Mouse (Mus musculus): ENCODE measurements around the gene Prkcz.

The Prkcz gene

DNA sequence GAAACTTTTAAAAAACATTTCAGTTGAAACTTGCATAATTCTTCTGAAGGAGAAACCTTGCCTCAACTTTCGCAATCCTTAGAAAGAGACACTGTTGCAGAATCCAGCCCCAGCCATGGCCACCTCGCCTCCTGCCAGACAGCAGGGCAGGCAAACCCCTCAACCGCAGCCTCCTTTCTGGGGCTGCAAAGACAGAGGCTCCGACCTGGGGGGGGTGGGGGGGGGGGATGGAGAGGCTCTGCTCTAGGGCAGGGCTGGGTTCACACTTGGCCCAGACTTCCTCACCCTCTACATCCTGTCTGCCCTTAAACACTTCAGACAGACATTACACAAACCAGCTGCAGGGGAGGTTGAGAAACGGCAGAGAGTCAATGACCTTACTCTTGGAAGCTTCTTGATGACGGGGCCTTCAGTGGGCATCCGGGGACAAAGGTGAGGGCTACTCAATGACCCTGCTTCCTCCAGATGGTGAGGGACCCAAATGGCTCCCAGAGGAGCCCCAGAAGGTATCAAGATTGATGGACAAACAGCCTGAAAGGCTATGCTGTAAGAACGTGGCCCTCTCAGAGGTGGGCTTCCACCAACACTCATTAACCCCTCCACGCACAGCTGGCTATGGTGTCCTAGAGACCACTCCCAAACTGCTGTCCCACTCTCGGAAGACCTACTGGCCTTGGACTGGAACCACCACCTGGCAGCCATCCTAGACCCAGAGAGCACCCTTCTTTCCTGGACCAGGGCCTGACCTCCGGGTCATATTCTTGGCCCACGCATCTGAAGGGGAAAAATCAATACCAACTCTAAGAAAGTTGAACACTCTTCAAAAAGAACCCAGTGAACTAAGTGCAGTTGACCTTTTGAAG is 143.7 kb downstream of the Prkcz start:
- DNase-seq, result peak; percentile 59

DNA sequence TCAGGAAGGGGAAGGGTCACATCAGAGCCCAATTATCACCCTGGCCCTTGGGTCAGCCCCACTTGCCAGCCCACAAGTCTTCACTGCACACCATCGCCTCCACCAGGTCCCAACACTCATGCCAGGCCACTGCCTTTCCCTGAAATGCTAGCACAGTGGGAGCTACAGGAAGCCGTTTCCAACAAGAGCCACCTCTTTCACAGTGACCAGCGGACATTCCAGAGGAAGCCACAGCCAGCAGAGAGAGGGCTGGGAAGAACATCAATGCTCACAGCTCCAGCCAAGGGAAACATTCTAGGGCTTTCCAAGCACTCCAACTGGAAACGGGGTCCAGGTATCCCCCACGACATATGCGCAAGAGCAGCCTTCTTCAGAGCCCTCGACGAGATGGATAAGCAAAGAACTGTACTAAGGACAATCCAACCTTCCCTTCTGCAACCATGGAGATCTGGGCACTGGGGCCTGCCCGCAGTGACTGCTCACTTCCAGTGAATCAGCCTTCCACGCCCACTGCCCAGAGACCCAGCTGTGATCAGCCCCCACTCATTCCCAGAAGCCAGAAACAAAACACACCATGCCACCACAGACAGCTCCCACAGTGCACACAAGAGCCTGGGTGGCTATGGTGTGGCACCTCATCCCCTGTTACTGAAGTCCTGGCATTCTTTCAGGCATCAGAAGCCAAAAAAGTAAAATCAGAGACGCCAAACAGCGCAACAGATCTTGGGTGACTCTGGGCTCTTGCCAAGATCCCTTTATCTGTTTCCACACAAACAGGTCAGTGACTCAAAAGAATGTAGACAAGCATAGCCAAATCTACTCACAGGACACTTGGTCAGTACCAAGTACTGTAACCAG is 145.2 kb downstream of the Prkcz start:
- peak; percentile 4 for DNase-seq

DNA sequence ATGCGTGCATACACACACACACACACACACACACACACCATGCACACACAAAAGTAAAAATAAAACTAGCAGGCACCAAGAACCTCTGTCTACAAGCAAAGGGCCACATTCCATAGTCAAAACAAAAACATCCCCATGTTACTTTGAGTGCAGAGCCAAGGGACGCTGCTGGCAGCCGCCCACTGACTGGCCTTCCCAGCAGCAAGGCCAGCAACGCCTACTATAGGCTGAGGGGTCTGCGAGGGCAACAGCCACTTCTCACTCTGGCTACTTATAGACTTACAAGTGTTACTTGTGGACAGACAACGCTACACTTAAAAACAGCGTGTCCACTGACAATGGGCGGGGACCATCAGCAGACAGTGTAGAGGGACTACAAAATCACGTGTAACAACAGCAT is 146.0 kb downstream of the Prkcz start:
- no peak for DNase-seq

DNA sequence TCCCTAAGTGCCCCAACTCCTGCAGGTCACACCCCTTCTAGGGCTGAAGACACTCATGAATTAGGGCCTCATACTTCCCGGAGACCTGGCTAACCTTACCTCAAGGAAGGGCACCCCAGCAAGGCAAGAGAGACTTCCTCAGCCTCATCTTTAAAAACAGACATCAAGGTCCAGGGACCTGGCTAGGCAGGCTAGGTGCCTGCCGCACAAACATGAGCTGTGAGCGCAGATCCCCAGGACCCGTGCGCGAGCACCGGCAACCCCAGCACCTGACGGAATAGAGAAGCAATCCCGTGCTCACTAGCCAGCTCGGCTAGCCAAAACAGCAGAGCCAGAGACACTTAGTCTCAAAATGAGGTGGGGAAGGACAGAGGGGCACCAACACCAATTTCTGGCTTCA is 146.4 kb downstream of the Prkcz start:
- no peak for DNase-seq

DNA sequence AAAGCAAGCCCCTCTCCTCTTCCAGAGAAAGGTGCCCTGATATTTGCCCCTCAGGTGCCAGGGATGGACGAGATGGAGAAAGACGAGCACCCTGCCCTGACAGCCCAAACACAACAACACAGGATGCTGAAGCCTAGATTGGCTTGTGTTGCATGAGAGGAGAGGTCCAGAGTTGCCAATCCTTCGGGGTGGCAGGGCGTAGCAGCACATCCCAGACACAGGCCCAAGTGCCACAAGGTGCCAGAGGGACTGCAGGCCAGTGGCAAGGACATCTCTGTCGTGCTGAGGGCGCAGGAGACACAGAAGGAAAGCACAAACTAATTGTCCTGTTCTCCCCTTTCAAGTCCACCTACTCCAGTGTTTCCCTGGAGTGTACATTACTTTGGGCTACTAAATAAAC is 147.0 kb downstream of the Prkcz start:
- no peak for DNase-seq

DNA sequence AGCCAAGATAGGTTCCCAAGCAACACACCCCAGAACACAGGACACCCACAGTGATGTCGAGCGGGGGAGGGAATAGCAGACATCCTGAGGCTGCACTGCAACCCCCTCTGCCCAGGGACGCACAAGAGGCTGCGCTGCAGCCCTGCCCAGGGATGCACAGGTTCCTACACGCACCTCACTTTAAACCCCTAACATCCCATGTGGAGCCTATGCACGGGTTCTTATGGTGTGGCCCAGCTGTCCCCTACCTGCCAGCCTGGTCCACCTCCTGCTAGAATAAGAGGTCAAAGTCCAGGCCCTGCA is 147.5 kb downstream of the Prkcz start:
- DNase-seq, result no peak

DNA sequence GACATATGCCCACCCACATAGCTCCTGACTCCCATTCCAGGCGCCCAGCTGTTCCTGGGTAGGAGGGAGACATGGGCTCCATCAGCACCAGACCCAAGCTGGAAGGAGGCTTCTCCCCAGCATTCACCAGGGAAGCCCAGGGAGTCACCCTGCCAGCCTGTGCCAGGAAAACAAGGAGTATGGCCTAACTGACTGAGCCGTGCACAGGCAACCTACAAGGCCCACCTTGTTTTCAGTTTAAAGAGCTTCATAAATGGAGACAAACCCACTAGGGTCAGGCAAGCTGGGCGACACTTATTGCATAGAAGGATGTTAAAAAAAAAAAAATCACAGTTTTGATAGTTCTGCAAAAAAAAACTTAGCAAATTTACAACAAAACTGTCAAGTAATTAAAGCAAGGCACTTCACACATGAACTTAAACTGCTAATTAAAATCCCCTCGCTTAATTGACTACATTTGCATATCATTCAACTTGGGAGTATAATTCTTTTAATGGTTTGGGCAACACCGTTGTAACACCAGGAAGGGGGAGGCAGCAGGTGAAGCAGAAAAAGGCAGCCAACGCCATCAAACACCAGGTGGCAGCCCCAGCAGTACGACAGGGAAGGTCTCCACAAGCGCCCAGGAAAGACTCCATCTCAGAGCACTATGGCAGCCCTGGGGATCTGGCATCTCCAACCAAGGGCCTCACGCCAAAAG is 148.0 kb downstream of the Prkcz start:
- DNase-seq, result no peak

Measured in thymus, postnatal 14 days (tissue).